Mouse (Mus musculus): ENCODE results near the gene Atp11a. TPM values are rescaled to one million over a fixed set of nuclear protein-coding genes. Genes with fewer than 3 reads are reported as not detected.

Gene Atp11a
- total and polyA plus RNA-seq, 3 experiments = 0.12 to 0.27 (median 0.21) TPM

- no peak overlapping the region for H3K9ac ChIP-seq (ENCODE audit: insufficient read depth, low read depth)
- no peak for DNase-seq (ENCODE audit: extremely low read depth)
- H3K36me3 ChIP-seq (replicated peaks in 1 of 2; ENCODE audit: control insufficient read depth in 1 of 2, insufficient read depth in 1 of 2, low read length in 1 of 2) = no peaks in the 10 kb centered on the region
- H3K4me1 ChIP-seq (ENCODE audit: control insufficient read depth in 1 of 2, insufficient read depth in 2 of 2) = peaks cover 6% of the 10 kb centered on the region in 2 experiments; a peak in 2 of 4 replicates
- in situ Hi-C loops (cut with MboI; ENCODE audit: low pct_ligation_motif_present, low pct_unique_long_range_greater_than_20kb, low sequenced_read_pairs) (no loop called here), dilution Hi-C loops (cut with MboI; ENCODE audit: extremely low pct_ligation_motif_present, extremely low pct_unique_long_range_greater_than_20kb, low sequenced_read_pairs) (no loop called here)
- no peak overlapping the region for H3K27ac ChIP-seq (ENCODE audit: insufficient read depth, low read depth)
- H3K27me3 ChIP-seq (replicated peaks) = peaks cover 96% of the 10 kb centered on the region
- H3K79me2 ChIP-seq (replicated peaks; ENCODE audit: control insufficient read depth, extremely low read depth, insufficient read depth, poor library complexity, severe bottlenecking) = no peaks in the 10 kb centered on the region
- H3K9me3 ChIP-seq (replicated peaks; ENCODE audit: low read length) = no peaks in the 10 kb centered on the region
- no peak overlapping the region for H3K4me2 ChIP-seq (ENCODE audit: insufficient read depth, low read depth, poor library complexity, severe bottlenecking)
- TF ChIP-seq NELFE (IDR thresholded peaks at IDR 0.05; ENCODE audit: low read depth, low read length) = no peak
- no peak for TF ChIP-seq NRF1 (IDR thresholded peaks at IDR 0.05; ENCODE audit: low read depth, low read length)
- no peak overlapping the region for H3K4me3 ChIP-seq (replicated peaks in 1 of 3; ENCODE audit: low read depth in 2 of 3, low read length in 2 of 3, poor library complexity in 1 of 3)
Measured at GRCm38 (mm10) chr8:12903790-12904415, 147.1 kb downstream of the Atp11a start.

GRCm38 (mm10) chr8:12905122-12905521, 148.3 kb downstream of the Atp11a start:
- H3K4me1 ChIP-seq (ENCODE audit: control insufficient read depth in 1 of 2, insufficient read depth in 2 of 2) = peaks cover 3 to 6% of the 10 kb centered on the region in 2 experiments; a peak in 2 of 4 replicates
- no peaks in the 10 kb centered on the region for H3K9me3 ChIP-seq (replicated peaks; ENCODE audit: low read length)
- TF ChIP-seq IRF4 (IDR thresholded peaks at IDR 0.05; ENCODE audit: low read depth, low read length) (no peak), CTCF (conservative IDR thresholded peaks at IDR 0.05 in 1 of 2, IDR thresholded peaks at IDR 0.05 in 1 of 2; ENCODE audit: low read depth in 2 of 2, low read length in 2 of 2) (no peak), ETS1 (conservative IDR thresholded peaks at IDR 0.05; ENCODE audit: low read depth, low read length) (no peak), USF1 (IDR thresholded peaks at IDR 0.05; ENCODE audit: low read depth, low read length) (no peak), UBTF (IDR thresholded peaks at IDR 0.05; ENCODE audit: low read depth, low read length) (no peak), JUN (IDR thresholded peaks at IDR 0.05; ENCODE audit: insufficient read depth, low read depth, low read length) (no peak), RAD21 (IDR thresholded peaks at IDR 0.05; ENCODE audit: low read depth, low read length) (no peak), MAFK (IDR thresholded peaks at IDR 0.05; ENCODE audit: insufficient replicate concordance, low read length) (no peak), ELF1 (IDR thresholded peaks at IDR 0.05; ENCODE audit: low read depth, low read length) (no peak), KAT2A (IDR thresholded peaks at IDR 0.05; ENCODE audit: insufficient replicate concordance, low read length) (no peak), ZNF384 (IDR thresholded peaks at IDR 0.05; ENCODE audit: low read depth, low read length) (no peak), SIN3A (IDR thresholded peaks at IDR 0.05; ENCODE audit: low read length) (no peak), JUND (conservative IDR thresholded peaks at IDR 0.05; ENCODE audit: low read depth, low read length) (no peak)
- H3K27ac ChIP-seq (ENCODE audit: insufficient read depth, low read depth) = no peak overlapping the region
- H3K9ac ChIP-seq (ENCODE audit: insufficient read depth, low read depth) = no peak overlapping the region
- no peaks in the 10 kb centered on the region for H3K79me2 ChIP-seq (replicated peaks; ENCODE audit: control insufficient read depth, extremely low read depth, insufficient read depth, poor library complexity, severe bottlenecking)
- H3K36me3 ChIP-seq (replicated peaks in 1 of 2; ENCODE audit: control insufficient read depth in 1 of 2, insufficient read depth in 1 of 2, low read length in 1 of 2) = no peaks in the 10 kb centered on the region
- DNase-seq (ENCODE audit: extremely low read depth) = no peak
- no peak overlapping the region for H3K4me3 ChIP-seq (replicated peaks in 1 of 3; ENCODE audit: low read depth in 2 of 3, low read length in 2 of 3, poor library complexity in 1 of 3)
- H3K27me3 ChIP-seq (replicated peaks) = peaks cover 96% of the 10 kb centered on the region
- in situ Hi-C loops (cut with MboI; ENCODE audit: low pct_ligation_motif_present, low pct_unique_long_range_greater_than_20kb, low sequenced_read_pairs) (no loop called here), dilution Hi-C loops (cut with MboI; ENCODE audit: extremely low pct_ligation_motif_present, extremely low pct_unique_long_range_greater_than_20kb, low sequenced_read_pairs) (no loop called here)
- H3K4me2 ChIP-seq (ENCODE audit: insufficient read depth, low read depth, poor library complexity, severe bottlenecking) = no peak overlapping the region
